Mouse (Mus musculus): ENCODE data around the gene Smyd1. TPM values are rescaled to one million over a fixed set of nuclear protein-coding genes. Genes with fewer than 3 reads are reported as not detected.
"Not testable (repeated sequence)": the region's sequence is repeated elsewhere in the genome, so short reads cannot be mapped to it uniquely, and the experiment has no call there.

Smyd1 gene
- polyA plus RNA-seq, 1 experiment from 2014 or later: 136 TPM

GRCm38 (mm10) chr6:71271057-71271388 is 51.0 kb downstream of the Smyd1 start:
- peak overlapping the region; percentile 88 for H3K4me2 ChIP-seq (ENCODE audit: low read depth, low read length)
- peak overlapping the region; percentile 76 for H3K9ac ChIP-seq (ENCODE audit: low read length)
- under 1% methylated on average over 8 of the region's 8 CpGs for WGBS
- H3K4me1 ChIP-seq (ENCODE audit: control insufficient read depth, insufficient read depth, low read length): peaks cover 26% of the 10 kb centered on the region
- peak; percentile 2; the same call in 1 of the 2 replicates for ATAC-seq (replicated peaks; ENCODE audit: extremely low read depth, insufficient read depth, low FRiP score)
- no peaks in the 10 kb centered on the region for H3K9me3 ChIP-seq (replicated peaks; ENCODE audit: control insufficient read depth, low read length)
- H3K36me3 ChIP-seq (ENCODE audit: control insufficient read depth, insufficient read depth): no peaks in the 10 kb centered on the region
- no peaks in the 10 kb centered on the region for H3K27me3 ChIP-seq (ENCODE audit: control insufficient read depth, insufficient read depth, low read length)
- H3K4me3 ChIP-seq (ENCODE audit: low read length): peak overlapping the region; percentile 98
- peak overlapping the region; percentile 99 for H3K27ac ChIP-seq (ENCODE audit: low read length)

- no peaks in the 10 kb centered on the region for H3K27me3 ChIP-seq (ENCODE audit: control insufficient read depth, insufficient read depth, low read length)
- peak overlapping the region; percentile 88 for H3K4me2 ChIP-seq (ENCODE audit: low read depth, low read length)
- H3K27ac ChIP-seq (ENCODE audit: low read length): peak overlapping the region; percentile 99
- H3K9me3 ChIP-seq (replicated peaks; ENCODE audit: control insufficient read depth, low read length): no peaks in the 10 kb centered on the region
- 16% methylated on average over 13 of the region's 14 CpGs for WGBS
- peak overlapping the region; percentile 98 for H3K4me3 ChIP-seq (ENCODE audit: low read length)
- peak overlapping the region; percentile 76 for H3K9ac ChIP-seq (ENCODE audit: low read length)
- H3K36me3 ChIP-seq (ENCODE audit: control insufficient read depth, insufficient read depth): no peaks in the 10 kb centered on the region
- H3K4me1 ChIP-seq (ENCODE audit: control insufficient read depth, insufficient read depth, low read length): peaks cover 26% of the 10 kb centered on the region
- peak; percentile 58 for ATAC-seq (replicated peaks; ENCODE audit: extremely low read depth, insufficient read depth, low FRiP score)
Measured at GRCm38 (mm10) chr6:71270301-71271056, 51.6 kb downstream of the Smyd1 start.

GRCm38 (mm10) chr6:71269686-71270050 is 52.4 kb downstream of the Smyd1 start:
- not testable (repeated sequence) for H3K36me3 ChIP-seq (ENCODE audit: control insufficient read depth, insufficient read depth); H3K27me3 ChIP-seq (ENCODE audit: control insufficient read depth, insufficient read depth, low read length); ATAC-seq (replicated peaks; ENCODE audit: extremely low read depth, insufficient read depth, low FRiP score); H3K9me3 ChIP-seq (replicated peaks; ENCODE audit: control insufficient read depth, low read length); H3K4me3 ChIP-seq (ENCODE audit: low read length)
- H3K4me2 ChIP-seq (ENCODE audit: low read depth, low read length): peak overlapping the region; percentile 37; the same call in 1 of the 2 replicates
- peak overlapping the region; percentile 99 for H3K27ac ChIP-seq (ENCODE audit: low read length)
- 86% methylated on average over 6 of the region's 6 CpGs for WGBS
- H3K9ac ChIP-seq (ENCODE audit: low read length): peak overlapping the region; percentile 46
- peaks cover 26% of the 10 kb centered on the region for H3K4me1 ChIP-seq (ENCODE audit: control insufficient read depth, insufficient read depth, low read length)

- Histone ChIP-seq H3K36me3 (ENCODE audit: control insufficient read depth, insufficient read depth) (no peaks in the 10 kb centered on the region), H3K4me3 (ENCODE audit: low read length) (no peak overlapping the region), H3K4me1 (ENCODE audit: control insufficient read depth, insufficient read depth, low read length) (peaks cover 23% of the 10 kb centered on the region), H3K9ac (ENCODE audit: low read length) (peak overlapping the region; percentile 46), H3K27me3 (ENCODE audit: control insufficient read depth, insufficient read depth, low read length) (no peaks in the 10 kb centered on the region), H3K9me3 (replicated peaks; ENCODE audit: control insufficient read depth, low read length) (no peaks in the 10 kb centered on the region), H3K27ac (ENCODE audit: low read length) (peak overlapping the region; percentile 99), H3K4me2 (ENCODE audit: low read depth, low read length) (peak overlapping the region; percentile 37; the same call in 1 of the 2 replicates)
- ATAC-seq (replicated peaks; ENCODE audit: extremely low read depth, insufficient read depth, low FRiP score): no peak
- 33% methylated on average over 7 of the region's 7 CpGs for WGBS
Measured at GRCm38 (mm10) chr6:71268929-71269685, 52.9 kb downstream of the Smyd1 start.

GRCm38 (mm10) chr6:71267603-71268002 is 54.4 kb downstream of the Smyd1 start:
- ATAC-seq (replicated peaks; ENCODE audit: extremely low read depth, insufficient read depth, low FRiP score); H3K4me3 ChIP-seq (ENCODE audit: low read length); H3K27me3 ChIP-seq (ENCODE audit: control insufficient read depth, insufficient read depth, low read length); H3K27ac ChIP-seq (ENCODE audit: low read length); H3K4me2 ChIP-seq (ENCODE audit: low read depth, low read length); H3K9me3 ChIP-seq (replicated peaks; ENCODE audit: control insufficient read depth, low read length); H3K9ac ChIP-seq (ENCODE audit: low read length); H3K36me3 ChIP-seq (ENCODE audit: control insufficient read depth, insufficient read depth): not testable (repeated sequence)
- H3K4me1 ChIP-seq (ENCODE audit: control insufficient read depth, insufficient read depth, low read length): peaks cover 27% of the 10 kb centered on the region
- WGBS: 84% methylated on average over 7 of the region's 7 CpGs

GRCm38 (mm10) chr6:71262142-71262833 is 59.7 kb downstream of the Smyd1 start:
- Histone ChIP-seq H3K4me3 (ENCODE audit: low read length) (peak overlapping the region; percentile 69), H3K4me1 (ENCODE audit: control insufficient read depth, insufficient read depth, low read length) (peaks cover 25% of the 10 kb centered on the region), H3K9me3 (replicated peaks; ENCODE audit: control insufficient read depth, low read length) (no peaks in the 10 kb centered on the region), H3K27me3 (ENCODE audit: control insufficient read depth, insufficient read depth, low read length) (no peaks in the 10 kb centered on the region), H3K4me2 (ENCODE audit: low read depth, low read length) (peak overlapping the region; percentile 64), H3K9ac (ENCODE audit: low read length) (peak overlapping the region; percentile 80), H3K36me3 (ENCODE audit: control insufficient read depth, insufficient read depth) (no peaks in the 10 kb centered on the region), H3K27ac (ENCODE audit: low read length) (peak overlapping the region; percentile 98)
- ATAC-seq (replicated peaks; ENCODE audit: extremely low read depth, insufficient read depth, low FRiP score): peak; percentile 92
- WGBS: 35% methylated on average over 8 of the region's 8 CpGs

GRCm38 (mm10) chr6:71261060-71261459 is 61.0 kb downstream of the Smyd1 start:
- Histone ChIP-seq H3K9me3 (replicated peaks; ENCODE audit: control insufficient read depth, low read length) (no peaks in the 10 kb centered on the region), H3K4me1 (ENCODE audit: control insufficient read depth, insufficient read depth, low read length) (peaks cover 29% of the 10 kb centered on the region), H3K4me3 (ENCODE audit: low read length) (peak overlapping the region; percentile 69), H3K4me2 (ENCODE audit: low read depth, low read length) (peak overlapping the region; percentile 64), H3K36me3 (ENCODE audit: control insufficient read depth, insufficient read depth) (0 out of 2 replicates have a peak, but pooled peaks cover 2% of the 10 kb centered on the region), H3K27ac (ENCODE audit: low read length) (peak overlapping the region; percentile 98), H3K9ac (ENCODE audit: low read length) (peak overlapping the region; percentile 80), H3K27me3 (ENCODE audit: control insufficient read depth, insufficient read depth, low read length) (no peaks in the 10 kb centered on the region)
- 46% methylated on average over 3 of the region's 3 CpGs for WGBS
- ATAC-seq (replicated peaks; ENCODE audit: extremely low read depth, insufficient read depth, low FRiP score): no peak

GRCm38 (mm10) chr6:71260051-71260640 is 61.9 kb downstream of the Smyd1 start:
- H3K9me3 ChIP-seq (replicated peaks; ENCODE audit: control insufficient read depth, low read length): no peaks in the 10 kb centered on the region
- peak overlapping the region; percentile 80 for H3K9ac ChIP-seq (ENCODE audit: low read length)
- H3K27ac ChIP-seq (ENCODE audit: low read length): peak overlapping the region; percentile 53
- H3K4me2 ChIP-seq (ENCODE audit: low read depth, low read length): peak overlapping the region; percentile 64
- H3K27me3 ChIP-seq (ENCODE audit: control insufficient read depth, insufficient read depth, low read length): no peaks in the 10 kb centered on the region
- ATAC-seq (replicated peaks; ENCODE audit: extremely low read depth, insufficient read depth, low FRiP score): 0 out of 2 replicates have a peak, but pooled peaks have one; percentile 11
- peaks cover 30% of the 10 kb centered on the region for H3K4me1 ChIP-seq (ENCODE audit: control insufficient read depth, insufficient read depth, low read length)
- WGBS: 10% methylated on average over 6 of the region's 6 CpGs
- peaks cover 7% of the 10 kb centered on the region; the same call in 1 of the 2 replicates for H3K36me3 ChIP-seq (ENCODE audit: control insufficient read depth, insufficient read depth)
- H3K4me3 ChIP-seq (ENCODE audit: low read length): peak overlapping the region; percentile 69
